8 mouse cellular contexts compared by ENCODE assay signal in the genomic region with DNA sequence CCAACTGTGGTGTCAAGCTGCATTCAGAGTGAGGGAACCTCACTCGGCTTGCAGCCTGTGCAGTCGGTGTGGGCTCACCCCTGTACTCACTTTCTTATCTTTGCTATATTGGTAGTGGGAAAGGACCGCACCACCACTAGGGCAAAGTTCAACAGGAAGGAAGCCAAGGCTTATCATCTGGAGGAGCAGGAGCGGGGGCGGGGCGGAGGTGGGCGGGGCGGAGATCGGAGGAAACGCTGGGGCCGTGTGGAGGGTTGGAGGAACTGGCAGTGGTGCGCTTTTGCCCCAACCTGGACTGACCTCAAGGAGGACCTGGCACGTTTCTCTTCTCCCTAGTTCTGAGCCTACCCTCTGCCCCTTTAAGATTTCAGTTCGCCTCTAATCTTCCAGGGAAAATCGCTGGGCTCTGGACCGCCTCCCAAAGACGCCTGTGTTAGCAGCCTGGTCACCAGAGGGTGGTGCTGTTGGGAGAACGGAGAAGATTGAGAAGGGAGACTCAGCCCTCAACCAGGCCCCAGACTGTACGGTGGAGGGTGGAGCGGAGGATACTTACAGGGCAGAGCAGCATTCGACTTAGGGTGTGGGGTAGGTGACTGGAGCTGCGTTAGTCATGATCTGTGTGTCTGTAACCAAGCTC. TPM values are rescaled to one million over a fixed set of nuclear protein-coding genes. Genes with fewer than 3 reads are reported as not detected.
DNase-seq lines count a peak whose midpoint lies in the region; ATAC-seq and TF ChIP-seq lines count a peak whose summit lies in the region.

No protein-coding gene starts in this region.

- H3K9me3 ChIP-seq in G1E (replicated peaks) = no peaks in the 10 kb centered on the region
- H3K9me3 ChIP-seq in forebrain, embryonic 10.5 days = no peaks in the 10 kb centered on the region
- no peaks in the 10 kb centered on the region for H3K9me3 ChIP-seq in heart, postnatal 0 days (replicated peaks; ENCODE audit: control insufficient read depth, low read length)
- H3K9me3 ChIP-seq in lung, embryonic 15.5 days = no peaks in the 10 kb centered on the region

- peak; percentile 83 for ATAC-seq in G1E (ENCODE audit: extremely low read depth, insufficient number of reproducible peaks, low FRiP score, poor library complexity, severe bottlenecking)
- peak; percentile 92 for ATAC-seq in heart, postnatal 0 days (ENCODE audit: insufficient read depth, low read depth)
- peak; percentile 92 for ATAC-seq in lung, embryonic 15.5 days (ENCODE audit: borderline replicate concordance, extremely low read depth, low FRiP score, low TSS enrichment)

- DNase-seq in G1E (ENCODE audit: low spot score) = peak; percentile 84
- DNase-seq in c-Kit-positive CD71-positive TER-119-negative erythroid progenitor cells, embryonic 14.5 days (ENCODE audit: low read depth) = peak; percentile 89
- peak; percentile 77 for DNase-seq in forebrain, embryonic 10.5 days (ENCODE audit: extremely low spot score, low spot score)
- DNase-seq in heart, postnatal 0 days (ENCODE audit: low spot score) = peak; percentile 90
- DNase-seq in kidney, postnatal 25 days = peak; percentile 84 to 87
- peak; percentile 75 for DNase-seq in thymus, adult 2 months

- H3K27me3 ChIP-seq in G1E (ENCODE audit: insufficient read depth, low read length) = peaks cover 8% of the 10 kb centered on the region; the same call in 1 of the 2 replicates
- no peaks in the 10 kb centered on the region for H3K27me3 ChIP-seq in forebrain, embryonic 10.5 days (ENCODE audit: poor library complexity, severe bottlenecking)
- no peaks in the 10 kb centered on the region for H3K27me3 ChIP-seq in heart, postnatal 0 days (ENCODE audit: control insufficient read depth, insufficient read depth, low read length)
- H3K27me3 ChIP-seq in lung, embryonic 15.5 days = no peaks in the 10 kb centered on the region
- no peaks in the 10 kb centered on the region for H3K27me3 ChIP-seq in thymus, adult 2 months (ENCODE audit: control insufficient read depth, insufficient read depth, low read length)

- H3K4me1 ChIP-seq in G1E (ENCODE audit: insufficient read depth, low read depth, low read length) = peaks cover 39% of the 10 kb centered on the region
- peaks cover 24% of the 10 kb centered on the region for H3K4me1 ChIP-seq in forebrain, embryonic 10.5 days
- H3K4me1 ChIP-seq in heart, postnatal 0 days (ENCODE audit: control insufficient read depth, insufficient read depth) = peaks cover 13% of the 10 kb centered on the region
- H3K4me1 ChIP-seq in lung, embryonic 15.5 days = peaks cover 24% of the 10 kb centered on the region
- peaks cover 10% of the 10 kb centered on the region for H3K4me1 ChIP-seq in olfactory bulb, adult 2 months (ENCODE audit: control insufficient read depth, insufficient read depth, low read length)
- H3K4me1 ChIP-seq in thymus, adult 2 months (replicated peaks; ENCODE audit: control insufficient read depth, insufficient read depth, low read length) = peaks cover 9% of the 10 kb centered on the region

- WGBS in forebrain, embryonic 10.5 days = 2% methylated on average over 22 of the region's 22 CpGs
- 0% methylated on average over 21 of the region's 22 CpGs for whole genome bisulfite sequencing in heart, postnatal 0 days
- 3% methylated on average over 22 of the region's 22 CpGs for WGBS in lung, embryonic 15.5 days
- 4% methylated on average over 22 of the region's 22 CpGs for WGBS in olfactory bulb, adult 2 months
- 2% methylated on average over 22 of the region's 22 CpGs for WGBS in thymus, adult 2 months

- peak overlapping the region; percentile 85 for H3K27ac ChIP-seq in forebrain, embryonic 10.5 days
- peak overlapping the region; percentile 77 for H3K27ac ChIP-seq in heart, postnatal 0 days (ENCODE audit: low read depth)
- H3K27ac ChIP-seq in lung, embryonic 15.5 days = peak overlapping the region; percentile 54
- H3K27ac ChIP-seq in olfactory bulb, adult 2 months (ENCODE audit: insufficient read depth, low read depth, low read length) = no peak overlapping the region
- H3K27ac ChIP-seq in thymus, adult 2 months (ENCODE audit: control insufficient read depth, insufficient read depth, low read length) = peak overlapping the region; percentile 17; the same call in 1 of the 2 replicates

- H3K4me3 ChIP-seq in G1E (ENCODE audit: low read depth, low read length) = peak overlapping the region; percentile 70
- H3K4me3 ChIP-seq in forebrain, embryonic 10.5 days = peak overlapping the region; percentile 53
- peak overlapping the region; percentile 38 for H3K4me3 ChIP-seq in heart, postnatal 0 days (ENCODE audit: low read depth, low read length)
- H3K4me3 ChIP-seq in lung, embryonic 15.5 days = peak overlapping the region; percentile 40
- H3K4me3 ChIP-seq in olfactory bulb, adult 2 months (ENCODE audit: insufficient read depth, low read depth, low read length) = peak overlapping the region; percentile 38
- peak overlapping the region; percentile 56 for H3K4me3 ChIP-seq in thymus, adult 2 months (ENCODE audit: control insufficient read depth, insufficient read depth, low read length)

- no peak for TF ChIP-seq CTCF in G1E (IDR thresholded peaks at IDR 0.05; ENCODE audit: low read depth, low read length)
- TF ChIP-seq CTCF in heart, postnatal 0 days (IDR thresholded peaks at IDR 0.05; ENCODE audit: low read depth) = peak; percentile 81
- peak; percentile 34; the same call in 1 of the 2 replicates for TF ChIP-seq CTCF in olfactory bulb, adult 2 months (IDR thresholded peaks at IDR 0.05; ENCODE audit: insufficient read depth, low read depth, low read length)
- peak; percentile 90; the same call in 1 of the 2 replicates for TF ChIP-seq CTCF in thymus, adult 2 months (IDR thresholded peaks at IDR 0.05; ENCODE audit: borderline replicate concordance, control insufficient read depth, extremely low read depth, insufficient read depth, low read length, poor library complexity)

- H3K9ac ChIP-seq in heart, postnatal 0 days (replicated peaks; ENCODE audit: low read depth, low read length) = peak overlapping the region; percentile 12; the same call in 1 of the 2 replicates
- H3K9ac ChIP-seq in lung, embryonic 15.5 days = peak overlapping the region; percentile 12; the same call in 1 of the 2 replicates

- H3K36me3 ChIP-seq in G1E (replicated peaks) = no peaks in the 10 kb centered on the region
- no peaks in the 10 kb centered on the region for H3K36me3 ChIP-seq in forebrain, embryonic 10.5 days (replicated peaks)
- H3K36me3 ChIP-seq in heart, postnatal 0 days (replicated peaks; ENCODE audit: control insufficient read depth, insufficient read depth, low read length) = no peaks in the 10 kb centered on the region
- H3K36me3 ChIP-seq in lung, embryonic 15.5 days = no peaks in the 10 kb centered on the region
- H3K36me3 ChIP-seq in thymus, adult 2 months (ENCODE audit: control insufficient read depth, insufficient read depth, low read length) = no peaks in the 10 kb centered on the region

- H3K4me2 ChIP-seq in heart, postnatal 0 days (ENCODE audit: low read depth, low read length) = peak overlapping the region; percentile 49
- peak overlapping the region; percentile 58 for H3K4me2 ChIP-seq in lung, embryonic 15.5 days

- TF ChIP-seq EP300 in heart, postnatal 0 days (IDR thresholded peaks at IDR 0.05; ENCODE audit: low read depth) = no peak; the same call in 1 of the 2 replicates

- no peak for TF ChIP-seq POLR2A in olfactory bulb, adult 2 months (IDR thresholded peaks at IDR 0.05; ENCODE audit: insufficient read depth, low read depth, low read length)
- TF ChIP-seq POLR2A in thymus, adult 2 months (IDR thresholded peaks at IDR 0.05; ENCODE audit: control insufficient read depth, extremely low read depth, insufficient read depth, low read length, poor library complexity) = no peak

RNA-seq across cellular contexts. Expression of a gene that starts 23.1 kb away (rescaled TPM):
- total RNA-seq in G1E (2014; fragmentation: Nextera tagmentation) = 376 and 389 TPM in 2 replicates
- total RNA-seq in G1E (2017) = 652 and 747 TPM in 2 replicates
- 609 and 629 TPM in 2 replicates for polyA plus RNA-seq in G1E (2012)
- polyA plus RNA-seq in forebrain, embryonic 10.5 days (2016; fragmentation: Nextera tagmentation; extraction: Ambion mirVana) = 1,253 and 1,286 TPM in 2 replicates
- total RNA-seq in heart, postnatal 0 days (2014; rRNA removed; ENCODE audit: low replicate concordance) = 155 and 222 TPM in 2 replicates
- polyA plus RNA-seq in heart, postnatal 0 days (2015; fragmentation: Nextera tagmentation; extraction: Ambion mirVana) = 1,411 and 1,533 TPM in 2 replicates
- polyA plus RNA-seq in lung, embryonic 15.5 days (2015; fragmentation: Nextera tagmentation; extraction: Ambion mirVana) = 1,192 and 1,274 TPM in 2 replicates
- 497 and 750 TPM in 2 replicates for polyA plus RNA-seq in olfactory bulb, adult 2 months (2012; ENCODE audit: insufficient read depth, insufficient read length, low replicate concordance, missing spikeins)
- polyA plus RNA-seq in thymus, adult 2 months (2012; rRNA removed) = 277 and 305 TPM in 2 replicates

RNA-seq across cellular contexts. Expression of a gene that starts 53.9 kb away (rescaled TPM):
- total RNA-seq in G1E (2014; fragmentation: Nextera tagmentation) = 1.4 and 1.8 TPM in 2 replicates
- total RNA-seq in G1E (2017) = 4.9 and 5.3 TPM in 2 replicates
- polyA plus RNA-seq in G1E (2012) = 2.9 and 3.0 TPM in 2 replicates
- polyA plus RNA-seq in forebrain, embryonic 10.5 days (2016; fragmentation: Nextera tagmentation; extraction: Ambion mirVana) = 18.4 and 21.4 TPM in 2 replicates
- 2.6 and 5.7 TPM in 2 replicates for total RNA-seq in heart, postnatal 0 days (2014; rRNA removed; ENCODE audit: low replicate concordance)
- 3.6 and 5.5 TPM in 2 replicates for polyA plus RNA-seq in heart, postnatal 0 days (2015; fragmentation: Nextera tagmentation; extraction: Ambion mirVana)
- 10.8 and 13.6 TPM in 2 replicates for polyA plus RNA-seq in lung, embryonic 15.5 days (2015; fragmentation: Nextera tagmentation; extraction: Ambion mirVana)
- 370 TPM in 1 of 2 replicates, not detected in the other for polyA plus RNA-seq in olfactory bulb, adult 2 months (2012; ENCODE audit: insufficient read depth, insufficient read length, low replicate concordance, missing spikeins)
- polyA plus RNA-seq in thymus, adult 2 months (2012; rRNA removed) = 14.1 and 17.8 TPM in 2 replicates
